Mouse (Mus musculus) layer of hippocampus, postnatal 14 days (tissue): ENCODE results near the gene Rnf11. TPM values are rescaled to one million over a fixed set of nuclear protein-coding genes. Genes with fewer than 3 reads are reported as not detected.

Experiments used
- DNase-seq, 2 experiments: peaks; one replicate each; pipeline ENCODE4 v3.0.0; 2021 to 2022; ENCODE audit warnings: low spot score in 2 of 2, mixed read lengths in 1 of 2
- total RNA-seq, 2 experiments: library from RNA; stranded (reverse); gene quantifications; 2 replicates each; pipeline ENCODE4 v1.2.3; 2021

The Rnf11 gene
- total RNA-seq, 2 experiments from 2014 or later = 171 to 186 TPM

GRCm38 (mm10) chr4:109445397-109445796, 39.1 kb downstream of the Rnf11 start:
- no peak for DNase-seq

GRCm38 (mm10) chr4:109444951-109445350, 39.6 kb downstream of the Rnf11 start:
- DNase-seq = no peak

DNA sequence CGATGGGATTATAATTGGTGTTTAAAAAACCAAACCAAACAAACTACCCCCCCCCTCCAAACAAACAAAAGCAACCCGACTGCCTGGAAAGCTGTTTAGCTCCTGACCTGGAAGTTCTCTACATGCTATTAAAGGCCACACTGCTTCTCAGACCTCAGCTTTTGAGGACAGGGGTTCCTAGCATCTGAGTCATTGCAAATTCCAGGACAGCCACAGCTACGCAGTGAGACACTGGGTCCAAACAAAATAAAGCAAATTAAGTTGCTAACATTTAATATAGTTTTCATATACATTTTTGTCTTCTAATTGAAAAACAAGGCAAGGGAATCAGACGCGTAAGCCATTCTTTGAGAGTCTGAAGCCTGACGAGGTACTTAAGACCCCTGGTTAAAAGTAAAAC, 40.1 kb downstream of the Rnf11 start:
- no peak for DNase-seq

DNA sequence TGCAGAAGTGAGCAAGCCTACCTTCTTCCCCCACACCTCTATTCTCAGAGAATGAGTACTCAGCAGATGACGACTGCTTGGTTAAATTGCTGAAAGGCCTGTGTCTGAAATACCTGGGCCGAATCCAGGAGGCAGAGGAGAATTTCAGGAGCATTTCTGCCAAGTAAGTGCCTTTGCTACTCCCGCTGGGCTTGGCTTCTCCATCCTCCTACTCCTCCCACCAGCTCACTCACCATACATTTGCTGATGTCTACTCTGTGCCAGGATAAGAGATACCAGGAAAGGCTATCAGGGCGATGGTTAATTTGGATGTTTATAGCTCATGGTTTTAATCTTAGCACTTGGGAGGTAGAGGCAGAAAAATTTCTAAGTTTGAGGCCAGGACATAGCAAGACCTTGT, 41.9 kb downstream of the Rnf11 start:
- no peak for DNase-seq

- no peak for DNase-seq
These were observed 42.4 kb downstream of the Rnf11 start for GRCm38 (mm10) chr4:109442126-109442525.

GRCm38 (mm10) chr4:109441000-109441399, 43.5 kb downstream of the Rnf11 start:
- DNase-seq = no peak

DNA sequence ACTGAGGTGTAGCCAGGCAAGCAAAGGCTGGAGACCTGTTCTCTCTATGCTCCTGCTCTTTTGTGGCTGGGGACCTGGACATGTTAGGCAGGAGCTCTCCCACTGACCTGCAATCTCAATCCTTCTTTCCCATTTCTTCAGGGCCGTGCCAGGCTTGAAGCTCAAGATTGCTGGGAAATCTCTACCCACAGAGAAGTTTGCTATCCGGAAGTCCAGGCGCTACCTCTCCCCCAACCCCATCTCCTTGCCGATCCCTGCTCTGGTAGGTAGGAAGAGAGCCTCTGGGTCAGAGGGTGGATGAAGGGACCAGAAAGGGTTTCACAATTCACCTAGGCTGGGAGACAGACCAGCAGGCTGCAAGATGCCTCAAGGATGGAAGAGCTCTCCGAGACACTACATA, 44.1 kb downstream of the Rnf11 start:
- no peak for DNase-seq

DNA sequence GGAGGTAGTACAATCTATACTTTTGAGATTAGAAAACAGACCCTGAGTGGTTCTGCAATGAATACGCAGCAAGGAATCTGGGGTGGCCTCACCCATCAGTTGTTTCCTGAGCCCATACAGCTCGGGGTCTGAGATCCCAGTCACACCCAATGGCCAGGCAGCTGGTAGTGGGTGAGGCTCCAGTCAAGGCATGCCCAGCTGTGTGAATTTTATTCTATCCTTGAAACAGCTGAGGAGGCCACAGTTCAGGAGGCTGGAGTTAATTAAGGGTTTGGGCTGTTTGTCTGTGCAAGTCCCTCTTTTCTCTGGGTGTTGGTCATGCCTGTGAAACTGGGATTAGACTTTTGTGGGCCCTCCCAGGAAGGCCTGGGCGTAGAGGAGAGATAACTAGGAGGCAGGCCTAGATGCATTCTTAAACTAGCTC, 44.7 kb downstream of the Rnf11 start:
- DNase-seq = no peak

GRCm38 (mm10) chr4:109439101-109439500, 45.4 kb downstream of the Rnf11 start:
- DNase-seq = no peak

GRCm38 (mm10) chr4:109437913-109438878, 46.3 kb downstream of the Rnf11 start:
- DNase-seq = peak; percentile 45 to 51

DNA sequence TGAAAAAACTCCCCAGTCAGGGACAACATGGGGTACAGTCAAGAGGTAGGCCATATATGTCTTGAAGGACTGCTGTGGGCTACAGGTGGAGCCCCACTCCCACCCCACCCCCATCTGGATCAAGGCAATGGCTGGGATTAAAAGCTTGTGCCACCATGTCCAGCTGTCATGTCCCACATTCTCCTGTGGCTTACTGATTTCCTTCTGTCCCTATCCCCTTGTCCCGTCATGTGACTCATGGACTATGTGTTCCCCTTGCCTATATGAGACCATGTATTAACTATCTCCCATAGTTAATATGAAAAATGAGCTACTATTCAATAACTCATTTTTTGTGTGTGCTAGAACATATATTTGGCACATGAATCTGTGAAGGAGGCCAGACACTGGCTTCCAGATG, 50.3 kb downstream of the Rnf11 start:
- no peak for DNase-seq

DNA sequence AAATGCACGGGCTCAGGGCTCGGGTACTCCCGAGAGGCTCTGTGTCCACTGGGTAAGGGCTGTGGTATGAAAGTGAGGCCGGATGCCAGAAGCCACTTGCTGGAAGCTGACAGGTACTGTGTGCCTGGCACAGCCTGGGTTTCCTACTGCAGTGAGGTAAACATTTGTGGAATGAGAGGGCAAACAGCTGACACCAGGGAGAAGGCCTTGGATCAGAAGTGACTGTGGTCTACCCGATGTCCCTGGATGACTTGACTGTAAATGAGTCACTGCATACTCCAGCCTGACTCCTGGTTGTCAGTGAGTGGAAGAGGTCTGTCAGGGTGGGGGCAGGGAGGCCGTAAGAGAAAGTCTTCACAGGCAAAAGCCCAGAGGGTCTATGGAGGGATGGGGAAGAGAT, 50.9 kb downstream of the Rnf11 start:
- no peak for DNase-seq

DNA sequence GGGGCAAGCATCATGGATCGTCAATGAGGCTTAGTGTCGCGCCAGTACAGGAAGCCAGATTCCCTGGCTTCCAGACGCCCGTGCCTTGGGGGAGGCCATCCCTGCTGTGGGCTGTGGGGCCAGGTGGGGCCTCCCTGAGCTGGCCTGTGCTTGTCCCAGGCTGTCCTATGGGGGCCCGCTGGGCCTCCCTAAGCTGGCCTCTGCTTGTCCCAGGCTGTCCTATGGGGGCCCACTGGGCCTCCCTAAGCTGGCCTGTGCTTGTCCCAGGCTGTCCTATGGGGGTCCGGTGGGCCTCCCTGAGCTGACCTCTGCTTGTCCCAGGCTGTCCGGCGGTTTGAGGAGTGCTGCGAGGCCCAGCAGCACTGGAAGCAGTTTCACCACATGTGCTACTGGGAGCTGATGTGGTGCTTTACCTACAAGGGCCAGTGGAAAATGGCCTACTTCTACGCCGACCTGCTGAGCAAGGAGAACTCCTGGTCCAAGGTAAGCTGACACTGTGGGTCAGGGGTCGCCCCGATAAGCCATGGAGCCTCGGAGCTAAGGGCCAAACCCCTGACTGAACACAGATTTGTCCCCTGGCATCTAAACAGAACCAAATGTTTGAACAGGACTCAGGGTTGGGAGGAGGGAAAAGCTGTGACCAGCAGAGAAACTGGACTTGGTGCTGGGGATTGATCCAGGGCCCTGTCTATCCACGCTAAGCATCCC, 51.7 kb downstream of the Rnf11 start:
- DNase-seq = no peak

- DNase-seq = no peak
These were observed 53.7 kb downstream of the Rnf11 start for GRCm38 (mm10) chr4:109430854-109431253.

DNA sequence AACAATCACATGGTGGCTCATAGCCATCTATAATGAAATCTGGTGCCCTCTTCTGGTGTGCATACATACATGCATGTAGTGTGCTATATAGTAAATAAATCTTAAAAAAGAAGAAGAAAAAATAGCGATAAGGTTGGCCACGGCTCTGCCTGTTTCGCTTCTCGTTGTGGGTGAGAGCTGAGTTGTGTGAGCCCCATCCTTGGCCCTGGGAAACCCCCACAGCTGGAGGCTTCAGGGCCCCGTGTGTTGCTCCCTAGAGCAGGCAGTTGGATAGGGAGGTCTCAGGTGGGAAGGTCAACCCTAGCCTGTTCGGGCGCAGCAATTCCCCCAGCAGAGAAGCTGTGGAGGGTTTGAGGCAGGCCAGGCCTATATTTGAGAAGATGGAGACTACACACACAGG, 54.3 kb downstream of the Rnf11 start:
- DNase-seq = no peak

- DNase-seq = no peak
These were observed 57.5 kb downstream of the Rnf11 start for GRCm38 (mm10) chr4:109427058-109427457.

- no peak for DNase-seq
These were observed 61.1 kb downstream of the Rnf11 start for GRCm38 (mm10) chr4:109423438-109423837.

DNA sequence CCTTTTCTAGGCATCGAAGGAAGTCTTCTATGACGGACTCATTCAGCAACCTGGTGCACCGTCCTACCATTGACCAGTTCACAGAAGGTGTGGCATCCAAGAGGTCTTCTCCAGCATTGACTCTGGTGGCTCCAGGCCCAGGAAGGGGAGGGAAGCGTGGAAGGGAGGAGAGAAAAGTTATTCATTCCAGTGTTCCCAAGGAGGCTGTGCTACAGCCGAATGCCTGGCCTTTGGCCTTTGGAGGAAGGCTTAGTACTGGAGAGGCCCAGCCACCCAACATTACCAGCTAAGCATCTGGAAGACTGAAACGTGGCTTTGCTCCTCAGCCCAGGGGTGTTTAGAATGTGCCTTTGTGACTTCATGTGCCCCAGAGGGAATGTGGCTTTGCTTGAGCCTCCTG, 62.1 kb downstream of the Rnf11 start:
- no peak for DNase-seq

- DNase-seq = no peak
These were observed 62.9 kb downstream of the Rnf11 start for GRCm38 (mm10) chr4:109421608-109422007.

GRCm38 (mm10) chr4:109420138-109420795, 64.3 kb downstream of the Rnf11 start:
- DNase-seq = no peak

- no peak for DNase-seq
These were observed 65.0 kb downstream of the Rnf11 start for GRCm38 (mm10) chr4:109419563-109419962.

DNA sequence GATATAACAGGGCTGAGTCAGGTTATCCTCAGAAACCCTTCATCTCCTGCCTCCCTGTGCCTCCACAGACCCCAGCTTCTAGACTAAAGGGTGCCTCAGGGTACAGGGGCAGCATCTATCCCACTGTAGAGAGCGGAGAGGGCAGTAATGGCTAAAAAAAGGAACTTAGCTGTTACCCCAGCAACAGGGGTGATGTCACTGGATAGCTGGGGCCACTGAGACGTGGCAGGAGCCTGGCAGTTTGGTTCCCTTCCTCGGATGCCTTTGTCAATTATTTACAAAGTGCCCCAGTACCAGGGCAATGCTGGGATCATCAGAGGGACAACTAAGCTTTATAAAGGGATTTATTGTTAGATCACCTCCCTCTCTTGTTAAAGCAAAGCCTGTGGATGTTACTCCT, 65.5 kb downstream of the Rnf11 start:
- no peak for DNase-seq
